Mouse (Mus musculus) olfactory bulb, adult 2 months (tissue): ENCODE results near the gene Ptprn2.

ENCODE experiments used
- CTCF ChIP-seq: fragments of 200-500 bp; IDR thresholded peaks from 2 replicates; pipeline ENCODE4 v1.5.1; 2012; ENCODE audit warnings: low read depth, mild to moderate bottlenecking, low read length, moderate library complexity; ENCODE audit not compliant: insufficient read depth
- POLR2A ChIP-seq: fragments of 200-500 bp; IDR thresholded peaks from 2 replicates; pipeline ENCODE4 v1.6.1; 2012; ENCODE audit warnings: mild to moderate bottlenecking, low read depth, low read length, moderate library complexity; ENCODE audit not compliant: insufficient read depth

- no peak for TF ChIP-seq CTCF
- no peak for TF ChIP-seq POLR2A
Measured at GRCm38 (mm10) chr12:117235114-117235513, 749.6 kb downstream of the Ptprn2 start.
